Comparison of ENCODE assay signal across 7 mouse cellular contexts in genomic region chr1:90203783-90204690, GRCm38 (mm10). TPM values are rescaled to one million over a fixed set of nuclear protein-coding genes. Genes with fewer than 3 reads are reported as not detected.
DNase-seq lines count a peak whose midpoint lies in the region; ATAC-seq lines count a peak whose summit lies in the region.

TSS of gene Ackr3 (plus strand) at chr1:90203980.

- H3K9me3 ChIP-seq in limb, embryonic 12.5 days: no peaks in the 10 kb centered on the region
- no peaks in the 10 kb centered on the region for H3K9me3 ChIP-seq in midbrain, embryonic 14.5 days (ENCODE audit: control insufficient read depth, low read length)

- H3K4me3 ChIP-seq in limb, embryonic 12.5 days (replicated peaks): peak within 1 kb of the TSS; percentile 56
- H3K4me3 ChIP-seq in midbrain, embryonic 14.5 days (replicated peaks; ENCODE audit: low read depth, low read length): peak within 1 kb of the TSS; percentile 41

- peak; percentile 87 for DNase-seq in brain, adult 2 months (ENCODE audit: low read depth, low spot score)
- DNase-seq in heart, adult 9 months (ENCODE audit: low spot score in 2 of 2): peak; percentile 89 to 91
- peak; percentile 90 for DNase-seq in kidney, adult 9 months
- peak; percentile 92 for DNase-seq in midbrain, embryonic 14.5 days
- peak; percentile 66 to 71 for DNase-seq in spleen, postnatal 36 days (ENCODE audit: low spot score in 2 of 2)

- ATAC-seq in erythroblast, adult 5-6 weeks (replicated peaks; ENCODE audit: low FRiP score, poor library complexity, severe bottlenecking): peak; percentile 59
- ATAC-seq in limb, embryonic 12.5 days (ENCODE audit: insufficient number of reproducible peaks, insufficient read depth, low FRiP score, low TSS enrichment, low read depth): peak; percentile 83
- peak; percentile 74 for ATAC-seq in midbrain, embryonic 14.5 days (ENCODE audit: low FRiP score, low TSS enrichment)

- peaks cover 58% of the 10 kb centered on the region for H3K4me1 ChIP-seq in limb, embryonic 12.5 days (replicated peaks)
- peaks cover 45% of the 10 kb centered on the region for H3K4me1 ChIP-seq in midbrain, embryonic 14.5 days (ENCODE audit: control insufficient read depth, insufficient read depth, low read length)

- H3K36me3 ChIP-seq in limb, embryonic 12.5 days: peaks cover 6% of the 10 kb centered on the region; the same call in 1 of the 2 replicates
- no peaks in the 10 kb centered on the region for H3K36me3 ChIP-seq in midbrain, embryonic 14.5 days (ENCODE audit: control insufficient read depth, insufficient read depth, low read length)

- H3K9ac ChIP-seq in limb, embryonic 12.5 days (replicated peaks): peak within 1 kb of the TSS; percentile 79
- H3K9ac ChIP-seq in midbrain, embryonic 14.5 days (replicated peaks; ENCODE audit: low read length): peak within 1 kb of the TSS; percentile 50

- WGBS in limb, embryonic 12.5 days: under 1% methylated on average over 19 of the region's 19 CpGs
- WGBS in midbrain, embryonic 14.5 days: 1% methylated on average over 19 of the region's 19 CpGs

- peak within 1 kb of the TSS; percentile 91 for H3K27ac ChIP-seq in limb, embryonic 12.5 days
- H3K27ac ChIP-seq in midbrain, embryonic 14.5 days (replicated peaks; ENCODE audit: low read depth, low read length): peak within 1 kb of the TSS; percentile 58

- peak within 1 kb of the TSS; percentile 65 for H3K4me2 ChIP-seq in limb, embryonic 12.5 days
- peak within 1 kb of the TSS; percentile 63 for H3K4me2 ChIP-seq in midbrain, embryonic 14.5 days (ENCODE audit: low read length)

- peaks cover 33% of the 10 kb centered on the region for H3K27me3 ChIP-seq in limb, embryonic 12.5 days
- H3K27me3 ChIP-seq in midbrain, embryonic 14.5 days (ENCODE audit: control insufficient read depth, insufficient read depth, low read length): peaks cover 14% of the 10 kb centered on the region

RNA-seq across cellular contexts. Expression of gene Ackr3, which starts in this region (rescaled TPM):
- total RNA-seq in erythroblast, adult 5-6 weeks (2015; ENCODE audit: low replicate concordance): 1.7 and 2.1 TPM in 2 replicates
- total RNA-seq in erythroblast, adult 5-6 weeks (2017; ENCODE audit: low replicate concordance): 1.1 and 1.5 TPM in 2 replicates
- polyA plus RNA-seq in limb, embryonic 12.5 days (2016; fragmentation: Nextera tagmentation; extraction: Ambion mirVana): 24.9 and 27.9 TPM in 2 replicates
- 12.8 and 13.6 TPM in 2 replicates for polyA plus RNA-seq in midbrain, embryonic 14.5 days (2014; fragmentation: Nextera tagmentation; extraction: Ambion mirVana)

Comparison
In these comparisons a context has a peak if more than half of its experiments do, and no peak if none do; other contexts are left out.
1. Peak in every context shown above with its lines: DNase-seq, ATAC-seq, H3K4me3 ChIP-seq and H3K27ac ChIP-seq.